Mouse (Mus musculus): ENCODE data around the gene Ppm1g.

The Ppm1g gene

GRCm38 (mm10) chr5:31220448-31221303 is at the start of gene Ppm1g:
Gene Ppm1g (minus strand): TSS chr5:31220687.
- peak; percentile 98 for DNase-seq (ENCODE audit: low read depth)

DNA sequence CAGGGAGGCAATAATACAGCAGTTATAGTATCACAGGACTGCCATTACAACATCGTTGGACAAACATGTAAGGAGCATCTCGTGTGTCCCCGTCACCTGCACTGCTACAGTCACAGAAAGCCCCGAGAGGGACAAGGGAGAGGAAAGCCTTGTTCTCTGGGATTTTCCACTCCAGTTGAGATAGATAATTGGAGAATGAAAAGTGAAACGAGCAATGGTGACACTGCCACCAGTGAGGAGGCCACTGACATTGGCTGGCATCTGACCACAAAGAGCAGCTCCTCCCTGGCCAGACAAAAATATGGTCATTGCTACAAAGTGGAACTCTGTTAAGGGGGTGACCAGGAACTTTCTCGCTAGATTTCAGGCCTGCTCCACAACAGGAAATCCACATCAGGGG is 47.2 kb upstream of the Ppm1g start:
- DNase-seq (ENCODE audit: low read depth), result no peak

GRCm38 (mm10) chr5:31266101-31266500 is 45.6 kb upstream of the Ppm1g start:
- DNase-seq (ENCODE audit: low read depth), result no peak

DNA sequence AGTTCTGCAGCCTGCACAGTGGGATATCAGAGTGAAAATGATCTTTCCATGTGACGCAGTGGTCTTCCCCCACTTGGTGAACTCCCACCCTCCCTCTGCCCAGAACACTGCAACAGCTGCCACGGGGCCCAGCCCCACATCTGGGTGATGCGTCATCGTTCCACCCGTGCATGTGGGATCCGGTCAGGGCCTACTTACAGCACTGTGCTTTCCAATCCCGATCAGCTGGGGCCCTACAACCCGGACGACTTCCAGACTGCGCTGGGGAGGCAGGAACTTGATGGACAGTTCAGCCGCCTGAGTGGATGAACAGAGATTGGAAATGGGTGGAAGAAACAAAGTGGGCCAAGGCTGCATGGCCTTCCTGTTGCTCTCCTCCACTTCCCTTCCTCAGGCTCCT is 37.1 kb upstream of the Ppm1g start:
- DNase-seq (ENCODE audit: low read depth), result no peak

GRCm38 (mm10) chr5:31255971-31256370 is 35.5 kb upstream of the Ppm1g start:
- no peak for DNase-seq (ENCODE audit: low read depth)

GRCm38 (mm10) chr5:31255381-31255780 is 34.9 kb upstream of the Ppm1g start:
- DNase-seq (ENCODE audit: low read depth), result no peak

GRCm38 (mm10) chr5:31254901-31255300 is 34.4 kb upstream of the Ppm1g start:
- DNase-seq (ENCODE audit: low read depth), result no peak

- no peak for DNase-seq (ENCODE audit: low read depth)
Observed at GRCm38 (mm10) chr5:31254452-31254851, 34.0 kb upstream of the Ppm1g start.

DNA sequence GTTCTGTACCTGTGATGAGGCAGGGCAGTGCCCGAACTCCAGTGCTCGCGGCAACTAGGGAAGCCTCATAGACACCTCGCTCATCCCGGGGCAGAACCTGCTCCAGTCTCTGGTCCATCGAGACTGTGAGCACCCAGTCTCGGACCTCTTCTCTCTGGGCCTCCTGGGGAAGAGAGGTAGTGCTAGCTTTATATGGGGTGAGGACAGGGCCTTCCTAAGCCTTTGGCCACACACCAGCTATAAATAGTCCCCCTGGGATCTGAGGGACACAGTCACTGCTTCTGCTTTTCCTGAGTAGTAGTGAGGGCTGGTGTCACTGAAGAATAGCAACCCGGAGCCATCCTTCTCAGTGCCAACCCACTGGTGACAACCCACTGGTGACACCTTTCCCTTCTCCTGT is 33.3 kb upstream of the Ppm1g start:
- no peak for DNase-seq (ENCODE audit: low read depth)

DNA sequence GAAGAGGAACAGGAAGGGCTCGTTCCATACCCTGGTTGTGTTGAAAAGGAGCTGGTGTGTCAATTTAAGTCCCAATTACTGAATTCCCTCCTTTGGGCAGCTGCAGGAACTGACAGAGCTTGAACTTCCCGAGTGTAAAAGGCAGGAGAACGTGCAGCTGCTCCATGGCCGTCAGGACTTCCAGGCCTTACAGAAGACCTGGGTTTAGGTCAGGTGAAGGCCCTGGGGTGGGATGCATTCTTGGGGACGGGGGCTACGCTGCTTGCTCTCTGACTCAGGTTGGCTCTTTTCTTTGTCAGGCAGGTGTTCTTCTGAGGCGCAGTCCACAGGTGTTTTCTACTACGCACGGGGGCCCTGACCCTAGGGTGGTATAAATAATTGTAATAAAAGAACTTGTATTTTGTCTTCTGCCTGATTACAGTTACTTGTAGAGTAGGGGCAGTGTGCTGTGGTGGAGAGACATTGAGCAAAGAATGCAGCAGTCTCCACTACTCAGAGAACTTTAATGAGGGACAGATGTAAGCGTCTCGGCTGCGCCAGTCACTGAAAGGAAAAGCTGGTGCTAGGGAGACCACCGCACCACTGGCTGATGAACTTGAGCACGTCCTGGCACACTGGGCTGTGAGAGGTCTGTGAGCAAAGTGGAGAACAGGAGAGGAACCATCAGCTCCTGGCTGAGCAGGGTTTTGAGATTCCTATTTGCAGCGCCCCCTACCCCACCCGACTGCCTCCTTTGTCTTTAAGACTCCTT is 32.5 kb upstream of the Ppm1g start:
- DNase-seq (ENCODE audit: low read depth), result no peak

DNA sequence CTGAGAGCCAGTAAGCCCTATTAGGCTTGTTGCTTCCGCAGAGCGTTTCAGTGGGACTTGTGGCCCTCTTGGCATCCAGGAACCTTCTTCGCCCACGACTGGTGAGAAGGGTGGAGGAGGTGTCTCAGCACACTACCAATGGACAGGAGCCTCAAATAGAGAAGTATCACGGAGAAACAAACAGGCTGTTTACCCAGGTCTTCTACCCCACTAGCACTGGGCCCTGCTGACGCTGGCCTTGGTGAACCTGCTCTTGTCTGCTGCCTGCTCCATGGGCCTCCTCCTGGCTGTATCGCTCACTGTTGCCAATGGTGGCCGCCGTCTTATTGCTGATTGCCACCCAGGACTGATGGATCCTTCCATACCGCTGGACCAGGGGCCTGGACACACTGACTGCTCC is 31.7 kb upstream of the Ppm1g start:
- DNase-seq (ENCODE audit: low read depth), result no peak

DNA sequence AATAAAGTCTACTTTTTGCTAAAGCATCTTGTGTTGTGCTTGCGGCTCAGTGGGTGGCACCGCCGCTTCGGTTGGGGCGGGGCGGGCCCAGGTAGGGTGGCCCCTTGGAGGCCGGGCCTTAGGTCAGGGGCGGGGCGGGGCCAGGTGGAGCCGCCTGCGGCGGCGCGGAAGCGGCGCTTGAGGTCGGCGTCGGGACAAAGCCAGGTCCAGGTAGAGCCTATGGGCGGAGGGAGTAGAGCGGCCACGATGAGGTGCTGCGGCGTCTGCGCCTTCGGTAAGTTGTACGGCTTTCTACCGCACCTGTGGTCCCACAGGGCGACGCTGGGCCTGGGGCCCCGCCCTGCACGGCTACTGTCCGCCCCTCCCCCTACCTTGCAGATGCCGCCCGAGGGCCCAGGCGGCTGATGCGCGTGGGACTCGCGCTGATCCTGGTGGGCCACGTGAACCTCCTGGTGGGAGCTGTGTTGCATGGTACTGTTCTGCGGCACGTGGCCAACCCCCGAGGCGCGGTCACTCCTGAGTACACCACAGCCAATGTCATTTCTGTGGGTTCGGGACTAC is 31.1 kb upstream of the Ppm1g start, which contains the start of gene Krtcap3:
Gene Krtcap3, plus strand, starts transcription at position 151 of the 561 bp plus-strand sequence.
- peak; percentile 66 for DNase-seq (ENCODE audit: low read depth)

DNA sequence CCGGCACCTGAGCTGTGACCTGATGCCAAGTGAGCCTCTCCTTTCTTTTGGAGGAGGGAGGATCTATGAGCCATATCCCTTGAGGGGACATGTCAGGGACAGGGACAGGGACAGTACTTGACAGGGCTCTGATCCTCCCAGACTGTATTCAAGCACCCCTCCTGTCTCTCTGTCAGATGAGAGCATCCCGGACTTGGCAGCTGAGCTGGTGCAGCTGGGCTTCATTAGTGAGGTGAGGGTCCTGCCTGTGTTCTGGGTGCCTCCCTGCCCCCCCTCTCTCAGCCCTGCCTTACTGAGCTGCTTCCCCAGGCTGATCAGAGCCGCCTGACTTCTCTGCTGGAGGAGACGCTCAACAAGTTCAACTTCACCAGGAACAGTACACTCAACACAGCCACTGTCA is 30.2 kb upstream of the Ppm1g start:
- DNase-seq (ENCODE audit: low read depth), result no peak

DNA sequence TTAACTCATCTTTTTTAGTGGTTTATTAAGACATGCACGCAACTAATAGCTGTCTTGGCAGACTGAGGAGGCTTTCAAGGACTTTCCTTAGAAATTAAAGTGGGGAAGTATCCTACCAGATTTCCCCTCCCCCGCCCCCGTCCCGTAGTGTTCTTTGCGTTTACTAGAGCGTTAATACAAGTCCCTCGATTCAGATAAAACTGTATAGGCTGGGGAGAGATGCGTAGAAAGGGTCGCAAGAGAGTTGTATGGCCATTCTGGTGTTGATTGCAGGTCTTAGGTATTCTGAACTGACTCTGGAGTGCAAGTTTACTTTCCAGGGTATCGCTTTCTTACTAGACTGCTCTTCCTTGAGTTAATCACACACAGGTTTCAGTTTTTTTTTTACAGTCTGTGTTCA is 21.7 kb upstream of the Ppm1g start:
- no peak for DNase-seq (ENCODE audit: low read depth)

DNA sequence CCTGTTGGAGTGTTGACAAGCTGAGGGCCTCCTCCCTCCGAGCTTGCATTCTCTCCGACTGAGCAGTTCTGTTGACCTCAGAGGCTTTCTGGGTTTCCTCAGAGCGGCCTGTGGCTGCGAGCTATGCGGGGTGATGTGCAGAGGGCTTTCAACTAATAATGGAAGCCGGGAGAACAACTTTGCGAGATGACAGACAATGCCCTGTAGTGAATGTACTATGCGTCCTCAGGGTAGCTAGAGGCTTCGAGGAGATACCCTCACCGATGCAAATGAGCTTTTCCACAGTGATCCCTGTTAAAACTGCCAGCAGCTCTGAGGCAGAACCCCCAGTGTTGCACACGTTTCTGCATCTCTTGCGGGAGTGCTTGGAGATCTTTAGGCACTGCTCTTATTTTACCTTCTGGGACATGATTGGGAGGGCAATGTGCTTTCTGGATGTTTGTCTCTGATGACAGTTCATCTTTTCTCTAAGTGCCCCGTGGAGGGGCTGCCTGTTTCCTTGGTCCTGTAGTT is 21.1 kb upstream of the Ppm1g start:
- DNase-seq (ENCODE audit: low read depth), result no peak

GRCm38 (mm10) chr5:31240637-31241521 is 20.4 kb upstream of the Ppm1g start, which contains the start of the genes Nrbp1 and Gm9970:
Gene Nrbp1 (plus strand): TSS chr5:31240864.
Gene Gm9970 (minus strand): TSS chr5:31241232.
- peak; percentile 97 for DNase-seq (ENCODE audit: low read depth)

DNA sequence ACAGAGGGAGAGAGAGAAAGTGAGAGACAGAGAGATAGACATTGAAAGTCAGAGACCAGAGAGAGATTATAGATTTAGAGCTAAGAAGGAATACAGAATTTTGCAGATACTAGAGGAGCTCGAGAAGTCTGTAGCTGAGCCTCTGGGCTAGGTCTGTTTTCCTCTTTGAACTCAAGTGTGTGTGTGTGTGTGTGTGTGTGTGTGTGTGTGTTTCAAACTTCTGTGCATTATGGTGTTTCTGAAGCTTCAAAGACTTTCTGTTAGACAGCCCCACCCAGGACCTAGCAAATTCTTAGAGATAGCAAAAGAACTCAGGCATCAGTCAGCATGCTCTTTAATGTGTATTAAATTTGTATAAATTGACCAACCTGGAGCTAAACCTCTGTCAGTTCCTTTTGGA is 6.2 kb upstream of the Ppm1g start:
- no peak for DNase-seq (ENCODE audit: low read depth)

GRCm38 (mm10) chr5:31222696-31223095 is 2.2 kb upstream of the Ppm1g start:
- no peak for DNase-seq (ENCODE audit: low read depth)

- peak; percentile 64 for DNase-seq (ENCODE audit: low read depth)
Observed at GRCm38 (mm10) chr5:31221304-31221945, 938 bp upstream of the Ppm1g start.

DNA sequence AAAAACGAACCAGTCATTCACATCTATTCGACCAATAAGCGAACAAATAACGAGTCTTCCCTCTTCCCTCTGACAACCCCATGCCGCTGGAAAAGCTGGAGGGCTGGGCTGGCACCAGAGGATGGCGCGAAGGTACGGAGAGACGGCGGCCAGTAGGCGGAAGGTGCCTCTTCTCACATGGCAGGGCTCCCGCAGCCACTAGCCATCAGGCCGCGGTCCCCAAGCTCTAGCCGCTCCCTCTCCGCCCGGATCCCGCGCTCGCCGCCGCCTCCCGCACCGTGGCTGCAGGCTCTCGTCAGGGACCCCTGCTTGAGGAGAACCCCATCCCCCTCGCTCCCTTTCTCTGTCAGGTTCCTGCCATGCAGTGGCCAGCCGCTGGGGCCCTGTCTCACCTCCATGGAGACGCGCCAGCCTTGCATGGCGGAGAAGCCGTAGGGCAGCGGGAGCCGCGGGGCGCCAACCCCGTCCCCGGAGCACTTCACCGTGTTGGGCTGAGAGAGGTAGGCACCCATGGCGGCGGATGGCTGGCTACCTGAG is 508 bp downstream of the Ppm1g start:
- DNase-seq (ENCODE audit: low read depth), result no peak

- DNase-seq (ENCODE audit: low read depth), result no peak
Observed at GRCm38 (mm10) chr5:31219474-31219873, 1.0 kb downstream of the Ppm1g start.

Data from induced T-regulatory cell, adult 2 months (primary cell).